Mouse (Mus musculus) adrenal gland, adult 10 weeks (tissue): ENCODE measurements around the gene Ncr1. TPM values are rescaled to one million over a fixed set of nuclear protein-coding genes. Genes with fewer than 3 reads are reported as not detected.

ENCODE experiments used
- polyA plus RNA-seq: library from polyadenylated mRNA; stranded (reverse); fragments of 350-450 nt; fragmentation: Illumina TruSeq; extraction: RNeasy Lipid Tissue Mini Kit (QIAGEN cat#74804); gene quantifications from one replicate; pipeline ENCODE4 v1.2.3, GENCODE M21; 2014; ENCODE audit warnings: low read depth, low replicate concordance

Gene Ncr1
- polyA plus RNA-seq: 0.70 TPM

DNA sequence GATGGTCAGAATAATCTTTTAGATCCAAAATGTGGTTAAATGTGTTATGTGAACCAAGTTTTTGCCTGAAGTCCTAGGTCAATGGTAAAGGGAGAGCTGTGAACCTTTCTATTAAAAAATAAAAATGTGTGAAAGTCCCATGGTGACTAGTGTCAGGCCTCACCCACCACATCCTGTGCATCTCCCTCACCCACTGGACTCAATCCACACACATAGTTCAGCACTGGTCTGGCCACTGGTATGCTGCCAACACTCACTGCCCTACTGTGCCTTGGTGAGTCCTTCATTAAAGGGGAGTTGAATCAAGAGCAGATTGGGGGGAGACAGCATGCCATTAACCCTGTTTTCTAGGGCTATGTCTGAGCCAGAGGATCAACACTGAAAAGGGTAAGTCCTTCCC is at the start of gene Ncr1:
TSS of gene Ncr1 (plus strand) at position 216 of the 400 bp plus-strand sequence.

Other genes with a start within 250 kb of the Ncr1 start
- gene Ttyh1, start 218.3 kb upstream of the Ncr1 start, polyA plus RNA-seq: 1.9 TPM
- 21.6 TPM for gene Leng8, start 200.7 kb upstream of the Ncr1 start, polyA plus RNA-seq
- gene Leng9, start 187.3 kb upstream of the Ncr1 start, polyA plus RNA-seq: 0.76 TPM
- gene Cdc42ep5, start 172.9 kb upstream of the Ncr1 start, polyA plus RNA-seq: not detected
- gene Lilra5, start 100.0 kb upstream of the Ncr1 start, polyA plus RNA-seq: 6.6 TPM
- not detected for gene Gp6, start 60.0 kb downstream of the Ncr1 start, polyA plus RNA-seq
- gene Rdh13, start 107.9 kb downstream of the Ncr1 start, polyA plus RNA-seq: 5.3 TPM
- gene Eps8l1, start 123.0 kb downstream of the Ncr1 start, polyA plus RNA-seq: 0.35 TPM
- 9.2 TPM for gene Ppp1r12c, start 164.0 kb downstream of the Ncr1 start, polyA plus RNA-seq
- not detected for gene Tnnt1, start 178.7 kb downstream of the Ncr1 start, polyA plus RNA-seq
- not detected for gene Tnni3, start 186.5 kb downstream of the Ncr1 start, polyA plus RNA-seq
- gene Dnaaf3, start 194.7 kb downstream of the Ncr1 start, polyA plus RNA-seq: not detected
- gene Syt5, start 209.8 kb downstream of the Ncr1 start, polyA plus RNA-seq: 1.2 TPM